Comparison of ENCODE assay signal across 14 mouse cellular contexts in the genomic region with DNA sequence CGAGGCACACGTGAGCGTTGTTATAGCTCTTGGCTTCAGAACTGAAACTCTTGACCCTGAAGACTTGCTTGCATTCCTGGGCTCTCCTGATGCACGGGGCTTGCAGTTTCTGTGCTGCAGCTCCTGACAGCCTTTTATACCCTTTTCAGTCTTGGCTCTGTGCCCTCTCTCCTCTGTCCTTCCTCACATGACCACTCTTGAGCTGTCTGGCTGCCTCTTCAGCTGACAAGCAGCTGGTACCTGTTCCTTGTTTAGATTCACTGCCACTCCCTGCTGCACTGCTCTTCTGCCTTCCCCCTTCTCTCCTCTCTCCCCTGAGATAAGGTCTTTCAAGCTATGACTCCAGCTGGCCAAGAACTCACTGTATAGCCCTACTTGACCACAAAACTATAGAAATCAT.
"Had no signal": no experiment of that assay in that cellular context is flagged by ENCODE, and none has a peak within 500 bp of the region (broad histone marks: within the 10 kb centered on the region; RNA-seq: fewer than 3 reads in every experiment).

No protein-coding gene starts in this region.

- H3K36me3 ChIP-seq: kidney, embryonic 15.5 days; limb, embryonic 15.5 days; liver, embryonic 12.5 days; neural tube, embryonic 15.5 days had no signal

- H3K27me3 ChIP-seq: kidney, embryonic 15.5 days; limb, embryonic 15.5 days; liver, embryonic 12.5 days; neural tube, embryonic 15.5 days had no signal

- DNase-seq: layer of hippocampus, adult 9-11 months; layer of hippocampus, postnatal 36 days; lung, embryonic 14.5 days; lung, postnatal 14 days; midbrain, embryonic 14.5 days; right cerebral cortex, adult 18-20 months; right cerebral cortex, postnatal 25 days; thymus, postnatal 36 days had no signal

- H3K9ac ChIP-seq: kidney, embryonic 15.5 days; limb, embryonic 15.5 days; liver, embryonic 12.5 days; lung, embryonic 14.5 days; neural tube, embryonic 15.5 days had no signal

- ATAC-seq: liver, embryonic 12.5 days had no signal

- H3K4me2 ChIP-seq: kidney, embryonic 15.5 days; limb, embryonic 15.5 days; liver, embryonic 12.5 days; lung, embryonic 14.5 days; neural tube, embryonic 15.5 days had no signal

- H3K4me3 ChIP-seq: kidney, embryonic 15.5 days; limb, embryonic 15.5 days; liver, embryonic 12.5 days; midbrain, embryonic 10.5 days; myocyte; neural tube, embryonic 15.5 days had no signal

- H3K9me3 ChIP-seq: kidney, embryonic 15.5 days; limb, embryonic 15.5 days; liver, embryonic 12.5 days; midbrain, embryonic 10.5 days; neural tube, embryonic 15.5 days had no signal

- H3K27ac ChIP-seq: kidney, embryonic 15.5 days; limb, embryonic 15.5 days; liver, embryonic 12.5 days; midbrain, embryonic 10.5 days; neural tube, embryonic 15.5 days had no signal
